Mouse (Mus musculus) left cerebral cortex, postnatal 10 days (tissue): ENCODE data around the gene Gm19684. TPM values are rescaled to one million over a fixed set of nuclear protein-coding genes. Genes with fewer than 3 reads are reported as not detected.
"Not testable (repeated sequence)": the region's sequence is repeated elsewhere in the genome, so short reads cannot be mapped to it uniquely, and the experiment has no call there.

Experiments used
- DNase-seq, 2 experiments: peaks; one replicate each; pipeline ENCODE4 v3.0.0; 2021 to 2022; ENCODE audit warnings: low spot score in 2 of 2, mixed read lengths in 1 of 2; ENCODE audit errors: extremely low spot score in 1 of 2
- intact Hi-C: fragments of 180-260 bp; cut with DNase I; formaldehyde crosslinking; loops from one replicate; pipeline ENCODE4 v1.15.1; 2025
- total RNA-seq, 2 experiments: library from RNA; stranded (reverse); gene quantifications; 2 replicates each; pipeline ENCODE4 v1.2.3; 2021

Gm19684 gene
- total RNA-seq, 2 experiments from 2014 or later, result not detected

DNA sequence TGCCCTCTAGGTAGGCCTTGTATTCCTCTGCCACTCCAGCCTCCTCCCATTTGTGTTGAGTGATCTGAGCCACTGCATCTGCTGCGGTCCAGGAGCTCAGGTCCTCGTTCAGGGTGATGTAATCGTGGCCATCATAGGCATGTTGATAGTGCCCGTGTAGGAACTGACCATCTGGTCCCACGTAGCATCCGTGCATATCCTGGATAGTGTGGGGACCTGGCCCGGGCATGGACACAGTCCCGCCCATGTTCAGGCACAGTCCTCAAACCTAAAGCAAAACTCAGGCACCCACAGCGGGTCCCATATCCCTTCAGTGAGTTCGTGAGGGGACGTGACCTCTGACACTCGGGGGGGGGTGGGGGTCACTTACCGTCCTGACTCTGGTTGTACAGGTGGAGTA lies 7.0 kb downstream of the Gm19684 start:
- DNase-seq, intact Hi-C loops: not testable (repeated sequence)

DNA sequence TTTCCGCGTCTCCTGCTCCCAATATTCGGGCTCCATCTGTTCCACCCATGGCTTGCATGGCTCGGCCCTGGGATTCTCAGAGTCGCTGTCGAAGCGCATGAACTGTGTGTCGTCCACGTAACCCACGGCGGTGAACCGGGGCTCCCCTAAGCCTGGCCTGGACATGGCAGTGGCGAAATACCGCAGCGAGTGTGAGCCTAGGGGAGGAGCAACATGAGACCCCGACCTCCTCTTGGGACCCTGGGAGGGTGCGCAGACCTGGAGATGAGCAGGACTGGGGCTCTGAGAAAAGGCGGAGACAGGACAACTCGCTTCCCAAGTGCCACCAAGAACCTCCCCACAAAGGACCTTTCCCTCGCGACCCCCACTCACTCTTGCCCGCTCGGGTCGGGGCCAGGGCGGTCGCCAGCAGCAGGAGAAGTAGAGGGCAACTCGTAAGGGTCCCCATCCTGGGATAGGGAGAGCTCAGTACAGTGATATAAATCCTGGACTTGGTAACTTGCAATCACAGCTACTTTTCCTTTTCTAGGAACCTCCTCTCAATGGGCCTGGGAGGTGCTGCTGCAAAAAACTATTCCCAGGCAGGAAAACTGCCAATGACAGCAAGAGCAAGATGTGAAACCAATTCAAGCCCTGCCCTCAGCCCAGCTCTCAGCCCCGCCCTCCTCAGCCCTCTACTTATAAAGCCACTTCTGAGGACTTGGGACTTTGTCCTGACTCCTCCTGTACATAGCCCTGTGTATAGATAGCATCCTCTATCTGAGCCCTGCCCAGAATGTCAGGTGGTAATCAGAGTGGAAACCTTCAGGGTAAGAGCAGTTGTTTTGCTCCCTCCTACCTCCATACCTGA lies 7.7 kb downstream of the Gm19684 start, which contains the start of gene Gm7030:
TSS of gene Gm7030 (minus strand) at position 458 of the 850 bp plus-strand sequence.
- DNase-seq, intact Hi-C loops: not testable (repeated sequence)

DNA sequence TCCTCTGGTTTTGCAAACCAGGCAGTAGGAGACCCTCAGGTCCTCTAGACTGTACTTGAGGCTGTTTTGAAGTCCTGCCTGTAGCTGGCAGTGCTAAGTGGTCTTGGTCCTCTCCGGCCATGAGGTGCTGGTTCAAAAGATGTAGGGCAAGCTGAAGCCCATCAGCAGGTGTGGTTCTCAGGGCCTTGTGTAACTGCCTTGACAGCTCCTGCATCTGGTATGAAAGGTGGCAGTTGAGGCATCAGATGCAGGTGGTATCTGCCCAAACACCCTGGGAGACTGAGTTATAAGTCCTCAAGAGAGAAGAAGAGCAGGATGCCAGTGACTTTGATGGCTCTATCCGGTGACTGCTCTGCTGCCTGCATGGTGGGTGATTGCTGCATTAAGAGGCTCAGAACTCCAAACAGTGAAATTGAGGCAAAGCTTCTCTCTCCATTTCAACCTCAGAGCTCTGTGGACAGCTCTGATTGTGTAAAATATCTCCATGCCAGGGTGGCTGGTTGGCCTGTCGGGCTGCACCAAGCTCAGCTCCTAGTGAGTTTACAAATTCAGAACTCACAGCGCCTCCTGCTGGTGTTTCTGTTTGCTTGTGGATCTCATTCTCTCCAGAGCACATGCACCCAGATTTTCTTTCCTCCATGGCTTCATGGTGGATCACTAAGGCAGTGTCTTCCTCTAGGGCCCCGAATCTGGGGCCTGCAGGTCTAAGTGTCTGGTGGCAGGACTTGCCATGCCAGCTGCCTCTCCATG lies 10.2 kb downstream of the Gm19684 start:
- intact Hi-C loops, result loop anchor here (10.0 kb wide), 1 partner anchor 67 kb away; no protein-coding TSS in a partner anchor
- no peak for DNase-seq

DNA sequence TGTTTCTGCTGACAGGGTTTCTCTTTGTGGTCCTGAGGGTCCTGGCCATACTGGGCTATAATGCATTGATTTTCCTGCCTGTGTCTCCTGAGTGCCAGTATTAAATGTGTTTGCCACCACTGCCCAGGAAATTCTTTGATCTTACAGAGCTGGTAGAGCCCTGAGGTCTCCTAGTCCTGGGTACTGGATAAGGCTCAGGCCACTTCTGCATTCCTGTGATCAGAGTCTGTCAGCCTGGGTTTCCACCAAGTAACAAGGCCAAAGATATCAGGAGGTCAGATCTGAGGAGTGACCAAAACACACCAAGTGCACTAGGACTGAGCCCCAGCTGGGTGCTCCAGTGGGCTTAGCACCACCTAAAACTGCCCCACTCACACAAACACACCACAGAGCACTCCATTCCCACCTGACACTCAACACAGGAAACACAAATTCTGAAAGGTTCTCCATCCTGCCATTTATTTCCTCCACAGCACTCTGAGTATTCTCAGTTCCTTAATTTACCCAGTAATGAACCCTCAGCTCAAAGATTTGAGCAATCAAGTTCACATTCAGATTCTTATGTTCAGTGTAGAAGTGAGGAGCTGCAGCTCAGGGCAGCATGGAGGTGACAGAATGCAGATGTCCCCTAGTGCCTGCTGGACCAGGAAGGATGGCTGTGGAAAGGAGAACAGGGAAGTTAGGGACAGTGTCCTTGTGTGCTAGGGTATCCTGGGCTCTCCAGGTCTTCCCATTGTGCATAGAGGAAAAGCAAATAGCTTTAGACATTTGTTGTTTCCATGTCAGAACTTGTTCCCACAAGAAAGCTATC lies 14.1 kb downstream of the Gm19684 start:
- intact Hi-C loops, result loop anchor here (10.0 kb wide), 1 partner anchor 71 kb away; no protein-coding TSS in a partner anchor
- not testable (repeated sequence) for DNase-seq

DNA sequence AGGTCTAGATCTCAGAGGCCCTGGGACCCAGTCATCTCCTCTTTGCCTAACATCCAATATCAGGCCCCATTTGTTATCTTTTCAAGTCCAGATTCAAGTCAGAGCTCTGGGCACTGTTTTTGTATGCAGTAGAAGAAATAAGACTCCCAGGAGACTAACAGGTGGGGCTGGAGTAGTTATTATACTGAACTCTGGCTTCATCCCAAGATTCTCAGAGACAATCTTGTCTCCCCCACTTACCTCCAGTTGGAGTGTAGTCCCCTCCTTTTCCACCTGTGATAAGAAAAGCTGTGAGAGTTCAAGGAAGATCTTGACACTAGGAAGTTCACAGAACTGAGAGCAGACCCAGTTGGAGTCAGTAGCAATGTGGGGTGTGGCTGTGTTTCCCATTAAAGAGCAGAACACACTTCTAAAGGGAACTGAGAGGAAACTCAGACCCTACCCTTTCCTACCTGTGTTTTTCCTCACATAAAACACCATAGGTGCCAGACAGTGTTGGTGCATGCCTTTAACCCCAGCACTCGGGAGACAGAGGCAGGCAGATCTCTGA lies 14.9 kb downstream of the Gm19684 start:
- DNase-seq, result not testable (repeated sequence)

DNA sequence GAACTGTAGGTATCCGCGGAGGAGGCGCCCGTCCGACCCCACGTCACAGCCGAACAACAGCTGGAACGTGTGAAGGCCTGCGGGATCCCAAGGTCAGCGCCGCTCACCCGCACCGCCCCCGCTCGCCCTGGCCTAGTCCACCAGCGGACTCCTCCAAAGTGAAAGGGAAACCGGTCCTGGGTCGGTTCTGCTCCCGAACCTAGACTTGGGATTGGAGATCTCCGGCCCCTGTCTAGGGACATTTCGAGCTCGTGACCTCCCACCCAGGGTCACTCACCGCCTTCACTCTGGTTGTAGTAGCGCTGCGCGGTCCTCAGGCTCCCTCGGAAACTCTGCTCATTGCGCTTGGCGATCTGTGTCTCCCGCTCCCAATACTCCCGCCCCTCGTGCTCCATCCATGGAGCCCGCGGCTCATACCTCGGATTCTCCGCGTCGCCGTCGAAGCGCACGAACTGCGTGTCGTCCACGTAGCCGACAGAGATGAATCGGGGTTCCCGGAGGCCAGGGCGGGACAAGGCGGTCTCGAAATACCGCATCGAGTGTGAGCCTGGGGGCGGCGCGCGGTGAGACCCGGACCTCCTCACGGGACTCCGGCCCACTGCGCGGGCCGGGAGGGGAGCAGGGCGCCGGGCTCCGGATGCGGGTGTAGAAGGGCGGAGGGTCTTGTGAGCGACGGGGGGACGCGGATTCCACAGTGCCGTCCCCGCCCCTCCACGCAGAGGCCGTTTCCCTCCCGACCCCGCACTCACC lies 23.8 kb downstream of the Gm19684 start:
- intact Hi-C loops, result no loop called here

More for the DNA sequence above, 14.9 kb downstream of the Gm19684 start:
- intact Hi-C loops, result loop anchor here (10.0 kb wide), 1 partner anchor 72 kb away; no protein-coding TSS in a partner anchor

DNA sequence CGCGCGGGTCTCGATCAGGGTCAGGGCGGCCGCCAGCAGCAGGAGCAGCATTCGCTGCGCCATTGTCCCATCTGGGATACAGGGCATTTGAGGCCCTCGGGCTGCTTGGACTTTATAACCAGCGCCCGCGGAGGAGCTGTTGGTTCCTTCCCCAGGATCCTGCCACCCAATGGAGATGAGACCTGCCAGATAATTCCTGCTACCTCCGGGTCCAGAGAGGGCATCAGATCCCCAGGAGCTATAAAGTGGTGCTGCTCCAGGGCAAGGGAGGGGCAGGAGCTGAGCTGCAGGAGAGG lies 24.3 kb downstream of the Gm19684 start:
- intact Hi-C loops, DNase-seq: not testable (repeated sequence)

More for the DNA sequence above, 23.8 kb downstream of the Gm19684 start:
- DNase-seq, result peak in 1 of 2 experiments; percentile 43

DNA sequence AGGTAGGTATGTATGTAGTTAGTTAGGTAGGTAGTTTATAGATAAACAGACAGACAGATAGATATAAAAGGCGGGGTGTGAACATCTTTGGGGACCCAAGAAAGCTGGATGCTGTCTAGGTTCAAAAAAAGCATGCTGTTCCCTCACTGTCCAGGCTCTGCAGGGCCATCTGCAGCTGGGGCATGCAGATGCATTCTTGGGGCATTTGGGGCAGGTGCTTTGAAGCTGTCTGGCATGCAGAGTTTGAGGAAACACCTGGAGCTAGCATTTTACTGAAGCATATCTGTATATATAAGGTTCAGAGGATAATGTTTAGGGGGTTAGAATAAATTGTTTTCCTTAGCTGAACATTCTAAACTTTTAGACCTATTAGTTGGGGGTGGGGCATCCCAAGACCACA lies 25.5 kb downstream of the Gm19684 start:
- DNase-seq, intact Hi-C loops: not testable (repeated sequence)

DNA sequence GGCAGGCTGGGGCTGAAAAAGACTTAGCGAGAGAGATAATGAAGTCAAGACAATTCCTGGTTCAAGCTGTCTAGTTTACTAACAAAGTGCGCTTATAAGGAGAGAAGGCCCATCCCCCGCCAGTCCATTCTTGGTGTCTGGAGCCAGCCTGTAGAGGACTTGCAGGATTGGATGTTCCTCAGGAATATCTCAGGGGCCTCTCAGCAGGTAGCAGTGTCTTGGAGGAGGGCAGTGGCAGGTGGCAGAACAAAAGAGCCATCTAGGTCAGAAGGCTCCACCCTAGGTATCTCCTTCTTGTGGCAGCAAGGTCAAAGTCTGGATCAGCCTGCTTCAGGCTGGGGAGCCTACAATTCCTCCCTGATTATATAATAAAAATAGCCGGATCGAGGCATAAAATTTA lies 27.0 kb downstream of the Gm19684 start:
- intact Hi-C loops, DNase-seq: not testable (repeated sequence)

DNA sequence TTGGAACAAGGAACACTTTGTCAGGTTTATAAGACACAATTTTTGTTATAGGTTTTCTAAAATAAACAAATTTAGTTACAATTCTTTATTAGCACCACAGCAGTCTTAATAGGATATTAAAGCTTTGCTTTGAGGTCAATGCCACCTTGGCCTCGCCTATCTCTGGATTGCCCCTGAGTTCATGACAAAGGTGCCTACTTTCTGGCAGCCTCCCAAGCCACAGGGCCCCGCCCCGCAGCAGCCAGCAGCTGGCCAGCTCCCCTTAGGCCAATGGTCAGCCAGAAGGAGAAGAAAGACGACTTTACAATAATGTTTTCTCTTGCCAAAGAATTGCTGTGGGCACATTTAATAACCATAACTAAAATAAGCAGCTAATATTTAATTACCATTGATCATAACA lies 29.7 kb downstream of the Gm19684 start:
- intact Hi-C loops, DNase-seq: not testable (repeated sequence)

DNA sequence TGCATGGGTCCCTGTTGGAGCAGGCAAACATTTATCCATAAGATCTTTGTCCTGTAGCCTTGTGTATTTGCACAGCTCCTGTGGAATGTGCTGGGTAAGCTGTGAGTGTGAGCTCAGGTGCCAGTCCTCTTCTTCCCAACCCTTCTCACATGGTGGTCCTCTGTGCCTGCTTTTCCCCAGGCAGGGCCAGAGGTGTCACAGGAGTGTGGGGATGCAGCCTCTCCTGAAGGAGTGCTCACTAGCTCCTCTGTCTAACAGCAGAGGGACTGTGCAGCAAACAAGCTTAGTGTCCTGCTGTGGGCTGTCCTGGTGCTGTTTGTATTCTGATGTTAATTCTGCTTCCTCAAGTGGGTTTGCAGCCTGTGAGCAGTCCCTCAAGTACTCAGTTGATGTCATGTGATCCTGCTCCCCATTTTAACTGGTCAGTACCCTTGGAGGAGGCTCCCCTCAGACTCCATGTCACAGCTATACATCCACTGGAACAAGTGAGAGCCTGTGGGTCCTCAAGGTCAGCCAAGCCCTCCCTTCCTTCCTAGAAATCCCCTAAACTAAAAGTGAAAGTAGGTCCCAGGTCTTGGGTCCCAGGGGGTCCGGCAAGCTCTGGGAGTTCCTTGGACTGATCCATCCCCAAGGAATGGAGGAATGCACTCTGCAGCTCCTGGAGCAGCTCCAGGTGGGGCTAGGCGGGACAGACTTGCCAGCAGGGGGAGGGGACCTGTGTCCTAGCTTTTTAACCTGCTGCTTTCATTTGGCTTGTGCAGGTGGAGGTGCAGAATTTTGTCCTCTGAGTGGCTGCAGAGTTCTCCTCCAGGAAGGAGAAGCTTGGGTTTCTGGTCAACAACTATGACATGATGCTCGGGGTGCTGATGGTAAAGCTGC lies 33.0 kb downstream of the Gm19684 start:
- no peak for DNase-seq
- intact Hi-C loops, result no loop called here

DNA sequence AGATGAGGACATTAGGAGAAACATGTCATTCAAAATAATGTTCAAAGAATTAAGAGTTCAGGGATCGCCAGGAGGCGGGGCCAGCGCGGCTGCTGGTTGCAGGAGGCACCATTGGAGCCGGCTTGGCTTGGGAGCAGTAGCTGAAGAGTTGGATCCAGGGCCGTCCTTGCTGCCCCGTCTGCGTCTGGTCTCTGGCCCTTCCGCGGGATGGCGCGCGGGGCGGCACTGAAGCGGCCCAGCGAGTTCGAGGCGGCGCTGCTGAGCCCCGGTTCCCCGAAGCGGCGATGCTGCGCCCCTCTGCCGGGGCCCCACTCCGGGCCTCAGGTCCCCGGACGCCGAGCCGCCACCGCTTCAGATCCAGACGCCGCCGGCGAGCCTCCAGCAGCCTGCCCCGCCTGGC lies 36.3 kb downstream of the Gm19684 start:
- intact Hi-C loops, DNase-seq: not testable (repeated sequence)

DNA sequence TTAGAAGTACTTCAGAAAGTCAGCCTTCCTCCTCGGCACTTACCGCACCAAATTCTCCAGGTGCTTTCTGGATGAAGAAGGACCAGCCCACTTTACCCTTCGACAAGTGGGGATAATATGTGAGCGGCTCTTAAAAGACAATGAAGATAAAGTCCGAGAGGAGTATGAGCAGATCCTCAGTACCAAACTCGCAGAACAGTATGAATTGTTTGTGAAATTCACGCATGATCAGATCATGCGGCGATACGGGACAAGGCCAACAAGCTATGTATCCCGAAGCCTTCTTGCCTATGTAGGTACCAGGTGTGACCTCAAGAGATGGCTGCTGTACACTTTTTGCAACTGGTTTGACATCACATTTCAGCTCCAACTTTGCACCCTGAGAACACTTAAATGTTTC lies 36.8 kb downstream of the Gm19684 start:
- intact Hi-C loops, DNase-seq: not testable (repeated sequence)

DNA sequence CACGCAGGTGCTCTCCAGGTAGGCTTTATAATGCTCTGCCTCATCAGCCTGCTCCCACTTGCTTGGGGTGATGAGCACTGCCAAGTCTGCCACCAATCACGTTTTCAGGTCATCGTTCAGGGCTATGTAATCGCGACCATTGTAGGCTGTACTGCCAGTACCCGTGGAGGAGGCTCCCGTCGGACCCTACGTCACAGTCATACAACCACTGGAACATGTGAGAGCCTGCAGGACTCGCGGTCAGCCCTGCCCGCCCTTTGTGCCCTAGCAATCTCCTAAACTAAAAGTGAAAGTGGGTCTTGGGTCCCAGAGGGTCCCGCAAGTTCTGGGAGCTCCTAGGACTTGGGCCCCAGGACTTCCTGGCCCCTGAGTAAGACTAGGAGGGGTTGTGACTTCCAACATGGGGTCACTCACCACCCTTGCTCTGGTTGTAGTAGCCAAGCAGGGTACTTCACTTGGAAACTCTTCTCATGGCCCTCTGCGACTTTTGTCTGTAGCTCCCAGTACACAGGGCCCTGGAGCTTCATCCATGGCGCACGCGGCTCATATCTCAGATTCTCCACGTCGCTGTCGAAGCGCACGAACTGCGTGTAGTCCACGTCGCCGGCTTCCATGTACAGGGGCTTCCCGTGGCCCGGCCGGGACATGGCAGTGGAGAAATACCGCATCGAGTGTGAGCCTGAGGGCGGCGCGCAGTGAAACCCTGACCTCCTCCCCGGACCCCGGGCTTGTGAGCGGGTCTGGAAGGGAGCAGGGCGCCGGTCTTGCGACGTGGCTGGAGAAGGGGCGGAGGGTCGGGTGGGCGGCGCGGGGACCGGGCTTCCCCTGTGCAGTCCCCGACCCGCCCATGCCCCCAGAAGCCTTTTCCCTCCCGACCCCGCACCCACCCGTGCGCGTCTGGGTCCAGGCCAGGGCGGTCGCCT lies 39.9 kb downstream of the Gm19684 start:
- intact Hi-C loops, result no loop called here
- DNase-seq, result no peak

DNA sequence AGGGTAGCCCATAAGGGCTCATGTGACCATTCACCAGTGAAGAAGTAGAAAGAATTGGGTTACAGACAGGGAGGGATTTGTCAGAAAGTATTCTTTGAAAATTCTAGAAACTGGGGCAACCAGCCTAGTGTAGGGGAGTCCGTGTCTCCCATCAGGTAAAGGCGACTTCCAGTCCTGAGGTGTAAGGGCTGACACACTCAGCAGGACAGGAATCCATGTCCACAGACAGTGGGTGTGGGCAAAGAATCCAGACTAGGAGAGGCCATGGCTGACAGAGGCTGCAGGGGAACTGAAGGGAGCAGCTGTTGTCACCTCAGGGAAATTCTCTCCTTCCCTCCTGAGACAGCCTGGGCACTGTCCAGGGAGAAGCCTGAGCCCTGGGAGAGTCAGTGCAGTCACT lies 45.4 kb downstream of the Gm19684 start:
- intact Hi-C loops, DNase-seq: not testable (repeated sequence)
